Mouse (Mus musculus) hindbrain, postnatal 0 days (tissue): Measurements from ENCODE around the gene Hat1. TPM values are rescaled to one million over a fixed set of nuclear protein-coding genes. Genes with fewer than 3 reads are reported as not detected.
A peak's percentile ranks its signal among the peaks of the same experiment; 100 is the strongest.

Experiments used
- ATAC-seq: fragments of 200-750 bp; cut with Nextera tagmentation; 2 replicates; pipeline ENCODE4 v1.8.0; 2017; ENCODE audit warnings: mild to moderate bottlenecking, moderate TSS enrichment, moderate library complexity
- DNase-seq: peaks from one replicate; pipeline ENCODE4 v3.0.0-alpha.2; 2015; ENCODE audit warnings: low spot score
- H3K27ac ChIP-seq: fragments of 300-500 bp; sonication (generic); 2 replicates; pipeline ENCODE4 v1.5.1; 2014; ENCODE audit warnings: mild to moderate bottlenecking
- H3K27me3 ChIP-seq: fragments of 300-500 bp; sonication (generic); 2 replicates; pipeline ENCODE4 v1.6.1; 2014; ENCODE audit warnings: low read length, mixed read lengths; ENCODE audit not compliant: insufficient read depth
- H3K36me3 ChIP-seq: fragments of 300-500 bp; sonication (generic); 2 replicates; pipeline ENCODE4 v1.6.1; 2014; ENCODE audit warnings: low read length, mixed read lengths; ENCODE audit not compliant: insufficient read depth
- H3K4me1 ChIP-seq: fragments of 300-500 bp; sonication (generic); 2 replicates; pipeline ENCODE4 v1.6.1; 2014; ENCODE audit warnings: antibody characterized with exemption, low read length, mixed read lengths; ENCODE audit not compliant: insufficient read depth
- H3K4me2 ChIP-seq: fragments of 300-500 bp; sonication (generic); 2 replicates; pipeline ENCODE4 v1.6.1; 2014; ENCODE audit warnings: low read depth, mild to moderate bottlenecking, low read length, moderate library complexity, mixed read lengths
- H3K4me3 ChIP-seq: fragments of 300-500 bp; sonication (generic); 2 replicates; pipeline ENCODE4 v1.5.1; 2014; ENCODE audit warnings: low read length
- H3K9ac ChIP-seq: fragments of 300-500 bp; sonication (generic); replicated peaks from 2 replicates; pipeline ENCODE4 v1.6.1; 2014; ENCODE audit warnings: mild to moderate bottlenecking, low read length, moderate library complexity, mixed read lengths
- H3K9me3 ChIP-seq: fragments of 300-500 bp; sonication (generic); 2 replicates; pipeline ENCODE4 v1.6.1; 2016; ENCODE audit warnings: low read length, mixed read lengths
- CTCF ChIP-seq: IDR thresholded peaks from 2 replicates; pipeline ENCODE4 v1.5.1; 2016; ENCODE audit warnings: antibody characterized with exemption, control low read depth, low read depth
- WGBS: fragments of 180-500 bp; shearing (Covaris S2); extraction: QIAGEN DNeasy Blood & Tissue Kit; methylation state at CpG from one replicate; pipeline ENCODE4 v1.1.7; 2014; 5-methylcytosine and 5-hydroxymethylcytosine counted together
- polyA plus RNA-seq: library from polyadenylated mRNA; unstranded; fragments of >200 nt; fragmentation: Nextera tagmentation; extraction: Ambion mirVana; gene quantifications from 2 replicates; pipeline ENCODE4 v1.2.1, GENCODE M21; 2015
- total RNA-seq: library from RNA; depleted of rRNA; stranded (reverse); fragments of >200 nt; gene quantifications from 2 replicates; pipeline ENCODE4 v1.2.3, GENCODE M21; 2014

Gene Hat1
- total and polyA plus RNA-seq, 2 experiments from 2014 or later = 21.9 to 44.4 TPM

DNA sequence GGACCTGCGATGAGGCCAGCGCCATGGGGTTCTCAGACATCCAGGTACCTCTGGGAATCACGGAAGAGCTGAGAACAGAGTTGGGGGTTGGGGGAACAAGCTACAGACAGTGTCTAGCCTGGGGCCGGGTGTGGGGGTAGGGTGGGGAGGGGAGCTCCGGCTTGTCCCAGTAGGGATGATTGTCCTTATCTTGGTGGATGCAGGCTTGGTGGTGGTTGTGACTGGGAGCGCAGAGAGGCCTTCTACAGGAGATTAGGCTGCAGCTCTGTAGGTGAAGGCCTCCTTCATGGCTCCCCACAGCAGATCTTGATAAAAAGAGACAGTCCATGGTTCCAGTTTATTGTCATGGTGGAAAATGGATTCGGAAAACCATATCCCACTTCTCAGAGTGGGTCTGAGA lies 72.8 kb downstream of the Hat1 start:
- no peak for TF ChIP-seq CTCF
- DNase-seq = no peak
- no peaks in the 10 kb centered on the region for H3K27me3 ChIP-seq
- H3K9ac ChIP-seq = no peak overlapping the region
- 73% methylated on average over 7 of the region's 7 CpGs for WGBS
- H3K9me3 ChIP-seq = no peaks in the 10 kb centered on the region
- H3K4me2 ChIP-seq = no peak overlapping the region
- no peak overlapping the region for H3K4me3 ChIP-seq
- H3K36me3 ChIP-seq = no peaks in the 10 kb centered on the region
- no peak overlapping the region for H3K27ac ChIP-seq
- peaks cover 4% of the 10 kb centered on the region; the same call in 1 of the 2 replicates for H3K4me1 ChIP-seq
- no peak for ATAC-seq

DNA sequence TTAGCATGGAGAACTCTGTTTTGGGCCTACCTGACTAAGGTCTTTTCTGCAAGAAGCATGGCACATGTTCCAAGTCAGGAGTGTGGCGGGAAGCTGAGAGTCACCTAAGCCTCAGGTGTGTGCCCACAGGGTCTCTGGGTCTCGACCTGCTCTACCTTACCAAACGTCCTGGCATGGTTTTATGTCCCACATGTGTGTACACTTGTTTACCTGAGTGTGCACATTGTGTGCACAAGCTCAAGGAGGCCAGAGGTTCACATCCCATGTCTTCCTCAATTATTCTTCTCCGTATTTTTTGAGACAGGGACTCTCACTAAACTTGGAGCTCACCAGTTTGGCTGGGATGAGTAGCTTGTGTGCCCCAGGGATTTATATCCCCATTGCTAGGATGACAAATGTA lies 73.3 kb downstream of the Hat1 start:
- DNase-seq = no peak
- Histone ChIP-seq H3K27me3 (no peaks in the 10 kb centered on the region), H3K4me2 (no peak overlapping the region), H3K9ac (no peak overlapping the region), H3K9me3 (no peaks in the 10 kb centered on the region), H3K27ac (no peak overlapping the region), H3K4me3 (no peak overlapping the region), H3K36me3 (no peaks in the 10 kb centered on the region), H3K4me1 (peaks cover 4% of the 10 kb centered on the region; the same call in 1 of the 2 replicates)
- no peak for TF ChIP-seq CTCF
- no peak for ATAC-seq
- 87% methylated on average over 4 of the region's 4 CpGs for WGBS

DNA sequence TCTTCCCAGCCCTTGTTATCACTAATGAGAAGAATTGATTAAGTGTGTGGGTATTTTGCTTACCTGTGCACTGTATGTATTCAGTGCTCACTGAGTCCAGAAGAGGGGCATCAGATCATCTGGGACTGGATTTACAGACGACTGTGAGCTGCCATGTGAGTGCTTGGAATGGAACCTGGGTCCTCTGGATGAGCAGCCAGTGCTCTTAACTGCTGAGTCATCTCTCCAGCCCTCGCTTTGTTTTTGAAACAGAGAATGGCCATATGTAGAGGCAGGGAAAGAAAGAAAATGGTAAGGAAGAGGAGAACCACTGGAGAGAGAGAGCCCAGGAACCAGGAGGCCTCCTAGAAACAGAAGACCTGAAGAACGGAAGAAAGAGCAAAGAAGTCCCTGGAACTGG lies 73.8 kb downstream of the Hat1 start:
- Histone ChIP-seq H3K36me3 (no peaks in the 10 kb centered on the region), H3K27me3 (no peaks in the 10 kb centered on the region), H3K4me1 (peaks cover 4% of the 10 kb centered on the region; the same call in 1 of the 2 replicates), H3K4me3 (no peak overlapping the region), H3K9me3 (no peaks in the 10 kb centered on the region), H3K27ac (no peak overlapping the region), H3K4me2 (no peak overlapping the region), H3K9ac (no peak overlapping the region)
- TF ChIP-seq CTCF = no peak
- WGBS = 73% methylated on average over 3 of the region's 3 CpGs
- no peak for ATAC-seq
- no peak for DNase-seq

DNA sequence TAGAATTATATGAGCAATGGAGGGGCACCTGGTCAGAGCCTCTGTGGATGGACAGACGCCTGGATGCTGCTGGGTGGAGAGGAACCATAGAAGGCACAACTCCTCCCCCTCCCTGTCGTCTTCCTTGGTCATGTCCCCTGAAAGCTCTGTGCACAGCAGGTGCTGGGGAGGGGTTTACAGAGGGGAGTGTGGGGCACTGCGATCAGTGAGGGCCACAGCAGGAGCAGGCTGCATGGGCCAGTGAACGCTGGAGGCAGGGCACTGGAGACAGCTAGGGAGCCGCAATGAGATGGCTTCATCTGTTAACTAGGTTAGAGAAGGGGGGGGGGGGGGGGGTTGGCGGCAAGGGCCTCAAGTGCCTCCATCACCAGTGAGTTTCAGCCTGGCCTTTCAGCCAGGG lies 77.3 kb downstream of the Hat1 start:
- no peak overlapping the region for H3K4me3 ChIP-seq

DNA sequence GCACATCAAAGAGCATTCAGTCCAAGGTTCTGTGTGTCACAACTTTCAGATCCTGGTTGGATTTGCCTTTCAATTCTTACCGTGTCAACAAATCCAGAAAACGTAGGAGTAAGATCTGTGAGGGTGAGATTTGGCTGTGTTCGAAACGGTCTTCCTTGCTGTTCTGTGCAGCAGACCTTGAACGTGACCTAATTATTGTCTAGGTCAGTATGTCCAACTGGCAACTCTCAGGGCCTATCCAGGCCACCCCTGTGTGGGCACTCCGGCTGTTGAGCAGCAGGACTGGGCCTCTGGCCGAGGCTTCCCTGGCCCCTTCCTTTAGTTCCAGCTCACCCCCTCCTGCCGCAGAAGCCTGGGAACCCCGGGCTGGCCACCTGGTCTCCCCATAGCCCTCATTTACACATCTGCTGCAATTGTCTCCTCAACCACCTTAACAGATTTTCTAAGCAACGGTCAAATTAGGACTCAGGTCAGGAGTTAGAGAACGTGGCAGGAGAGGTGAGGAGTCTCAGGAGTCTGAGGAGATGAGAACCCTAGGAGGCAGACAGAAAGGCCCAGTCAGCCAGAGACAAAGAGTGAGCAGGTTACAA lies 78.2 kb downstream of the Hat1 start:
- DNase-seq = peak; percentile 8
- Histone ChIP-seq H3K27me3 (no peaks in the 10 kb centered on the region), H3K27ac (no peak overlapping the region; the same call in 1 of the 2 replicates), H3K9me3 (no peaks in the 10 kb centered on the region), H3K4me2 (no peak overlapping the region), H3K4me1 (peaks cover 4% of the 10 kb centered on the region; the same call in 1 of the 2 replicates), H3K4me3 (no peak overlapping the region), H3K9ac (no peak overlapping the region), H3K36me3 (no peaks in the 10 kb centered on the region)
- 49% methylated on average over 11 of the region's 11 CpGs for WGBS
- TF ChIP-seq CTCF = no peak
- no peak for ATAC-seq

More for the DNA sequence above, 77.3 kb downstream of the Hat1 start:
- TF ChIP-seq CTCF = no peak
- no peaks in the 10 kb centered on the region for H3K9me3 ChIP-seq
- no peak overlapping the region for H3K9ac ChIP-seq
- 15% methylated on average over 5 of the region's 6 CpGs for WGBS
- no peaks in the 10 kb centered on the region for H3K27me3 ChIP-seq
- ATAC-seq (no peak), DNase-seq (no peak)
- H3K36me3 ChIP-seq = no peaks in the 10 kb centered on the region
- H3K27ac ChIP-seq = no peak overlapping the region
- peaks cover 4% of the 10 kb centered on the region; the same call in 1 of the 2 replicates for H3K4me1 ChIP-seq
- no peak overlapping the region for H3K4me2 ChIP-seq

DNA sequence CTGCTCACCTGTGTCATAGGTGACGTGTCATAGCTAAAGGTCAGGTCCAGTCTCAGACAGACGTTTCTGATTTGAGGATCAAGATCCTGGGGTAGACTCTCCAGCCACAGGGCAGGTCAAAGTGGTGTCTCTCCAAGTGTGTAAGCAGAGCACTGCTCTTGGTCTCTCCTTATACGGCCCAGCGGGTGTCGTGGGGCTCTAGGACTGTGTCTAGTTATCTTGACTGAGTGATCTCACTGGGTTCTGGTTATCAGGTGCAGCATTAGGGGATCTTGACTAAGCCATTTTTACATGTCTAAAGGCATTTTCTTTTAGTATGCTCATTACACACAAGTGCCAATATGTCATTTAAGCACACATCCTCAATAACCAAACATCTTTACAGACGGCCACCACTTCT lies 82.3 kb downstream of the Hat1 start:
- H3K36me3 ChIP-seq = no peaks in the 10 kb centered on the region
- no peak overlapping the region for H3K4me3 ChIP-seq
- ATAC-seq (no peak), DNase-seq (no peak)
- H3K27me3 ChIP-seq = no peaks in the 10 kb centered on the region
- peaks cover 1% of the 10 kb centered on the region; the same call in 1 of the 2 replicates for H3K4me1 ChIP-seq
- no peak overlapping the region for H3K4me2 ChIP-seq
- H3K27ac ChIP-seq = no peak overlapping the region
- H3K9ac ChIP-seq = no peak overlapping the region
- no peak for TF ChIP-seq CTCF
- WGBS = 90% methylated on average over 6 of the region's 6 CpGs
- no peaks in the 10 kb centered on the region for H3K9me3 ChIP-seq

- Histone ChIP-seq H3K9ac (no peak overlapping the region), H3K9me3 (no peaks in the 10 kb centered on the region), H3K4me1 (no peaks in the 10 kb centered on the region), H3K4me2 (no peak overlapping the region), H3K4me3 (no peak overlapping the region), H3K27me3 (no peaks in the 10 kb centered on the region), H3K36me3 (no peaks in the 10 kb centered on the region), H3K27ac (no peak overlapping the region)
- ATAC-seq (no peak), DNase-seq (no peak)
- 72% methylated on average over 7 of the region's 7 CpGs for WGBS
- no peak for TF ChIP-seq CTCF
Measured at GRCm38 (mm10) chr2:71473830-71474229, 85.1 kb downstream of the Hat1 start.
